ENCODE assay signal across 17 mouse cellular contexts in genomic region chr7:44253023-44253616, GRCm38 (mm10). TPM values are rescaled to one million over a fixed set of nuclear protein-coding genes. Genes with fewer than 3 reads are reported as not detected.
A peak's percentile ranks its signal among the peaks of the same experiment; 100 is the strongest.
DNase-seq lines count a peak whose midpoint lies in the region; ATAC-seq and TF ChIP-seq lines count a peak whose summit lies in the region.
"Had no signal": no experiment of that assay in that cellular context is flagged by ENCODE, and none has a peak within 500 bp of the region (broad histone marks: within the 10 kb centered on the region; RNA-seq: fewer than 3 reads in every experiment).

No protein-coding gene starts in this region.

- H3K27me3 ChIP-seq in kidney, postnatal 0 days (ENCODE audit: insufficient read depth, low read length): no peaks in the 10 kb centered on the region
- H3K27me3 ChIP-seq: hindbrain, embryonic 15.5 days; liver, embryonic 15.5 days had no signal

- peaks cover 29% of the 10 kb centered on the region for H3K36me3 ChIP-seq in kidney, postnatal 0 days (ENCODE audit: insufficient read depth, low read length)

- no peak overlapping the region for H3K4me2 ChIP-seq in kidney, postnatal 0 days (ENCODE audit: low read length)
- H3K4me2 ChIP-seq: hindbrain, embryonic 15.5 days; liver, embryonic 15.5 days had no signal

- peak; percentile 10; the same call in 1 of the 2 replicates for ATAC-seq in kidney, postnatal 0 days (replicated peaks; ENCODE audit: low FRiP score, low read depth)

- no peaks in the 10 kb centered on the region for H3K4me1 ChIP-seq in kidney, postnatal 0 days (replicated peaks; ENCODE audit: insufficient read depth, low read length)

- H3K4me3 ChIP-seq in kidney, postnatal 0 days (replicated peaks; ENCODE audit: low read depth, low read length): no peak overlapping the region
- H3K4me3 ChIP-seq: heart, embryonic 10.5 days; hindbrain, embryonic 15.5 days; left cerebral cortex, adult 2 months; liver, embryonic 15.5 days had no signal

- 66% methylated on average over 15 of the region's 15 CpGs for WGBS in kidney, postnatal 0 days

- no peak for TF ChIP-seq CTCF in kidney, postnatal 0 days (IDR thresholded peaks at IDR 0.05; ENCODE audit: low read depth)

- H3K9ac ChIP-seq in kidney, postnatal 0 days (ENCODE audit: low read depth, low read length): no peak overlapping the region
- H3K9ac ChIP-seq: hindbrain, embryonic 15.5 days; liver, embryonic 15.5 days had no signal

- no peak overlapping the region for H3K27ac ChIP-seq in kidney, postnatal 0 days
- H3K27ac ChIP-seq: heart, embryonic 10.5 days; hindbrain, embryonic 15.5 days; left cerebral cortex, adult 2 months; liver, embryonic 15.5 days had no signal

- H3K9me3 ChIP-seq in kidney, postnatal 0 days (replicated peaks; ENCODE audit: low read length): no peaks in the 10 kb centered on the region
- H3K9me3 ChIP-seq: heart, embryonic 10.5 days; hindbrain, embryonic 15.5 days; liver, embryonic 15.5 days had no signal

- peak; percentile 5 for DNase-seq in embryo, embryonic 10 days (ENCODE audit: low spot score)
- no peak for DNase-seq in embryo, embryonic 9.5 days (ENCODE audit: extremely low spot score)
- DNase-seq in kidney, postnatal 0 days (ENCODE audit: low spot score): no peak
- DNase-seq in kidney, adult 18-20 months: no peak
- DNase-seq in right cerebral cortex, postnatal 10 days (ENCODE audit: low spot score in 2 of 2): peak; percentile 38 to 46
- no peak for DNase-seq in right cerebral cortex, postnatal 4 days
- DNase-seq in retina, postnatal 1 day: no peak
- DNase-seq in yolk sac, embryonic 10.5 days (ENCODE audit: low spot score): no peak
- DNase-seq: adrenal gland, postnatal 25 days; cerebellum, postnatal 25 days; kidney, postnatal 25 days; spleen, adult 18-20 months; thymus, adult 18-20 months had no signal

RNA-seq across cellular contexts. Expression of gene Acp4, which starts 4.1 kb away (rescaled TPM):
- not detected in 2 replicates for polyA plus RNA-seq in kidney, postnatal 0 days (2015; fragmentation: Nextera tagmentation; extraction: Ambion mirVana)
- polyA plus RNA-seq: heart, embryonic 10.5 days; hindbrain, embryonic 15.5 days had no signal

RNA-seq across cellular contexts. Expression of gene 2410002F23Rik, which starts 6.6 kb away (rescaled TPM):
- 125 and 133 TPM in 2 replicates for polyA plus RNA-seq in kidney, postnatal 0 days (2015; fragmentation: Nextera tagmentation; extraction: Ambion mirVana)

RNA-seq across cellular contexts. Expression of gene 1700028J19Rik, which starts 6.6 kb away (rescaled TPM):
- polyA plus RNA-seq in kidney, postnatal 0 days (2015; fragmentation: Nextera tagmentation; extraction: Ambion mirVana): 5.7 and 6.0 TPM in 2 replicates

RNA-seq across cellular contexts. Expression of gene Gm15517, which starts 8.1 kb away (rescaled TPM):
- not detected in 2 replicates for polyA plus RNA-seq in kidney, postnatal 0 days (2015; fragmentation: Nextera tagmentation; extraction: Ambion mirVana)
- polyA plus RNA-seq: heart, embryonic 10.5 days; liver, embryonic 15.5 days had no signal

RNA-seq across cellular contexts. Expression of gene Gm36864, which starts 17.1 kb away (rescaled TPM):
- polyA plus RNA-seq in kidney, postnatal 0 days (2015; fragmentation: Nextera tagmentation; extraction: Ambion mirVana): not detected in 2 replicates
- polyA plus RNA-seq: heart, embryonic 10.5 days; liver, embryonic 15.5 days had no signal

Comparison
In these comparisons a context has a peak if more than half of its experiments do, and no peak if none do; other contexts are left out.
1. DNase-seq: peak in embryo, embryonic 10 days (single experiment) and right cerebral cortex, postnatal 10 days (2 of 2); none in embryo, embryonic 9.5 days (single experiment), kidney, postnatal 0 days (single experiment), kidney, adult 18-20 months (single experiment), right cerebral cortex, postnatal 4 days (single experiment), retina, postnatal 1 day (single experiment) and yolk sac, embryonic 10.5 days (single experiment).